Mouse (Mus musculus): Measurements from ENCODE around the gene Thrb.

GRCm38 (mm10) chr14:18027867-18028266, 367.8 kb downstream of the Thrb start:
- TF ChIP-seq CTCF (IDR thresholded peaks at IDR 0.05; ENCODE audit: control insufficient read depth, insufficient read depth, low read length): no peak
- no peak for TF ChIP-seq POLR2A (IDR thresholded peaks at IDR 0.05; ENCODE audit: borderline replicate concordance, control insufficient read depth, low read depth, low read length)
